Mouse (Mus musculus): ENCODE measurements around the gene Pitpnb.

Gene Pitpnb

GRCm38 (mm10) chr5:111396199-111396598 is 65.6 kb downstream of the Pitpnb start:
- no peak for DNase-seq (ENCODE audit: low read depth, low spot score)

- DNase-seq (ENCODE audit: low read depth, low spot score): no peak
Observed at GRCm38 (mm10) chr5:111398471-111398870, 67.9 kb downstream of the Pitpnb start.

GRCm38 (mm10) chr5:111399271-111399670 is 68.7 kb downstream of the Pitpnb start:
- no peak for DNase-seq (ENCODE audit: low read depth, low spot score)

GRCm38 (mm10) chr5:111401879-111402650 is 71.5 kb downstream of the Pitpnb start:
- DNase-seq (ENCODE audit: low read depth, low spot score): no peak

GRCm38 (mm10) chr5:111402651-111402996 is 72.1 kb downstream of the Pitpnb start:
- DNase-seq (ENCODE audit: low read depth, low spot score): no peak

- DNase-seq (ENCODE audit: low read depth, low spot score): no peak
Observed at GRCm38 (mm10) chr5:111404721-111405120, 74.2 kb downstream of the Pitpnb start.

- DNase-seq (ENCODE audit: low read depth, low spot score): peak; percentile 48
Observed at GRCm38 (mm10) chr5:111408470-111409105, 78.0 kb downstream of the Pitpnb start.

- peak; percentile 72 for DNase-seq (ENCODE audit: low read depth, low spot score)
Observed at GRCm38 (mm10) chr5:111409412-111410044, 79.0 kb downstream of the Pitpnb start.

GRCm38 (mm10) chr5:111410665-111411064 is 80.1 kb downstream of the Pitpnb start:
- DNase-seq (ENCODE audit: low read depth, low spot score): no peak

GRCm38 (mm10) chr5:111414192-111414591 is 83.6 kb downstream of the Pitpnb start:
- DNase-seq (ENCODE audit: low read depth, low spot score): peak; percentile 86

- no peak for DNase-seq (ENCODE audit: low read depth, low spot score)
Observed at GRCm38 (mm10) chr5:111414770-111415249, 84.2 kb downstream of the Pitpnb start.

GRCm38 (mm10) chr5:111415575-111415974 is 85.0 kb downstream of the Pitpnb start:
- no peak for DNase-seq (ENCODE audit: low read depth, low spot score)

GRCm38 (mm10) chr5:111416048-111416447 is 85.5 kb downstream of the Pitpnb start:
- DNase-seq (ENCODE audit: low read depth, low spot score): no peak

GRCm38 (mm10) chr5:111416591-111417374 is 86.2 kb downstream of the Pitpnb start, which contains the start of gene Mn1:
TSS of gene Mn1 (plus strand) at chr5:111417362.
- peak; percentile 92 for DNase-seq (ENCODE audit: low read depth, low spot score)

- DNase-seq (ENCODE audit: low read depth, low spot score): no peak
Observed at GRCm38 (mm10) chr5:111417378-111418131, 87.0 kb downstream of the Pitpnb start.

- DNase-seq (ENCODE audit: low read depth, low spot score): no peak
Observed at GRCm38 (mm10) chr5:111418202-111419120, 87.9 kb downstream of the Pitpnb start.

GRCm38 (mm10) chr5:111419121-111419881 is 88.7 kb downstream of the Pitpnb start:
- no peak for DNase-seq (ENCODE audit: low read depth, low spot score)

GRCm38 (mm10) chr5:111420011-111420691 is 89.6 kb downstream of the Pitpnb start:
- no peak for DNase-seq (ENCODE audit: low read depth, low spot score)

GRCm38 (mm10) chr5:111420896-111421295 is 90.3 kb downstream of the Pitpnb start:
- no peak for DNase-seq (ENCODE audit: low read depth, low spot score)
